Mouse (Mus musculus): ENCODE results near the gene Ece1. TPM values are rescaled to one million over a fixed set of nuclear protein-coding genes. Genes with fewer than 3 reads are reported as not detected.
"Not testable (repeated sequence)": the region's sequence is repeated elsewhere in the genome, so short reads cannot be mapped to it uniquely, and the experiment has no call there.

The Ece1 gene
- total RNA-seq, 2 experiments from 2014 or later = 4.8 to 8.4 TPM

- ATAC-seq (replicated peaks; ENCODE audit: poor library complexity, severe bottlenecking) = peak; percentile 52; the same call in 1 of the 2 replicates
These were observed 102.0 kb downstream of the Ece1 start for GRCm38 (mm10) chr4:137963881-137964584.

GRCm38 (mm10) chr4:137964585-137964930 is 102.5 kb downstream of the Ece1 start:
- ATAC-seq (replicated peaks; ENCODE audit: poor library complexity, severe bottlenecking) = no peak

GRCm38 (mm10) chr4:137968203-137968602 is 106.2 kb downstream of the Ece1 start:
- peak; percentile 91 for ATAC-seq (replicated peaks; ENCODE audit: poor library complexity, severe bottlenecking)

GRCm38 (mm10) chr4:137970623-137971199 is 108.7 kb downstream of the Ece1 start:
- ATAC-seq (replicated peaks; ENCODE audit: poor library complexity, severe bottlenecking) = not testable (repeated sequence)

- ATAC-seq (replicated peaks; ENCODE audit: poor library complexity, severe bottlenecking) = not testable (repeated sequence)
These were observed 112.9 kb downstream of the Ece1 start for GRCm38 (mm10) chr4:137974856-137975432.

GRCm38 (mm10) chr4:137979066-137979644 is 117.1 kb downstream of the Ece1 start:
- not testable (repeated sequence) for ATAC-seq (replicated peaks; ENCODE audit: poor library complexity, severe bottlenecking)

- ATAC-seq (replicated peaks; ENCODE audit: poor library complexity, severe bottlenecking) = no peak
These were observed 120.8 kb downstream of the Ece1 start for GRCm38 (mm10) chr4:137982869-137983268.

- no peak for ATAC-seq (replicated peaks; ENCODE audit: poor library complexity, severe bottlenecking)
These were observed 122.2 kb downstream of the Ece1 start for GRCm38 (mm10) chr4:137984212-137984611.

- ATAC-seq (replicated peaks; ENCODE audit: poor library complexity, severe bottlenecking) = no peak
These were observed 122.7 kb downstream of the Ece1 start for GRCm38 (mm10) chr4:137984746-137985145.

GRCm38 (mm10) chr4:137989426-137989825 is 127.4 kb downstream of the Ece1 start:
- ATAC-seq (replicated peaks; ENCODE audit: poor library complexity, severe bottlenecking) = no peak

GRCm38 (mm10) chr4:137990433-137990832 is 128.4 kb downstream of the Ece1 start:
- no peak for ATAC-seq (replicated peaks; ENCODE audit: poor library complexity, severe bottlenecking)

GRCm38 (mm10) chr4:137991240-137991639 is 129.2 kb downstream of the Ece1 start:
- no peak for ATAC-seq (replicated peaks; ENCODE audit: poor library complexity, severe bottlenecking)

- ATAC-seq (replicated peaks; ENCODE audit: poor library complexity, severe bottlenecking) = peak; percentile 38
These were observed 130.9 kb downstream of the Ece1 start, which contains the start of gene Eif4g3 for GRCm38 (mm10) chr4:137992890-137993289. Eif4g3 (plus strand) TSS chr4:137993022.

GRCm38 (mm10) chr4:137993291-137993758 is 131.3 kb downstream of the Ece1 start:
- peak; percentile 82 for ATAC-seq (replicated peaks; ENCODE audit: poor library complexity, severe bottlenecking)

GRCm38 (mm10) chr4:137993821-137994561 is 132.0 kb downstream of the Ece1 start:
- 0 out of 2 replicates have a peak, but pooled peaks have one; percentile 10 for ATAC-seq (replicated peaks; ENCODE audit: poor library complexity, severe bottlenecking)

- peak; percentile 71 for ATAC-seq (replicated peaks; ENCODE audit: poor library complexity, severe bottlenecking)
These were observed 132.7 kb downstream of the Ece1 start for GRCm38 (mm10) chr4:137994562-137995336.

- peak; percentile 9; the same call in 1 of the 2 replicates for ATAC-seq (replicated peaks; ENCODE audit: poor library complexity, severe bottlenecking)
These were observed 133.4 kb downstream of the Ece1 start for GRCm38 (mm10) chr4:137995399-137995798.

- no peak for ATAC-seq (replicated peaks; ENCODE audit: poor library complexity, severe bottlenecking)
These were observed 136.2 kb downstream of the Ece1 start for GRCm38 (mm10) chr4:137998232-137998631.

- no peak for ATAC-seq (replicated peaks; ENCODE audit: poor library complexity, severe bottlenecking)
These were observed 138.6 kb downstream of the Ece1 start for GRCm38 (mm10) chr4:138000682-138001081.
